10 mouse cellular contexts compared by ENCODE assay signal in genomic region chrX:159269072-159269471, GRCm38 (mm10). TPM values are rescaled to one million over a fixed set of nuclear protein-coding genes. Genes with fewer than 3 reads are reported as not detected.
A peak's percentile ranks its signal among the peaks of the same experiment; 100 is the strongest.
DNase-seq lines count a peak whose midpoint lies in the region; ATAC-seq and TF ChIP-seq lines count a peak whose summit lies in the region.
"Had no signal": no experiment of that assay in that cellular context is flagged by ENCODE, and none has a peak within 500 bp of the region (broad histone marks: within the 10 kb centered on the region; RNA-seq: fewer than 3 reads in every experiment).

No protein-coding gene starts in this region.

- no peak for TF ChIP-seq CTCF in liver, adult 2 months (IDR thresholded peaks at IDR 0.05; ENCODE audit: low read depth, low read length)

- H3K9ac ChIP-seq in liver, adult 2 months (ENCODE audit: low read depth, low read length) = no peak overlapping the region
- no peak overlapping the region for H3K9ac ChIP-seq in liver, embryonic 12.5 days
- H3K9ac ChIP-seq: heart, embryonic 13.5 days had no signal

- TF ChIP-seq POLR2A in liver, adult 2 months (IDR thresholded peaks at IDR 0.05; ENCODE audit: extremely low read depth, insufficient read depth, low read length) = no peak

- H3K9me3 ChIP-seq in liver, embryonic 12.5 days (replicated peaks) = no peaks in the 10 kb centered on the region
- H3K9me3 ChIP-seq: heart, embryonic 13.5 days; megakaryocyte, embryonic 14.5 days had no signal

- no peak overlapping the region for H3K4me2 ChIP-seq in liver, embryonic 12.5 days
- H3K4me2 ChIP-seq: heart, embryonic 13.5 days had no signal

- no peak for ATAC-seq in liver, embryonic 12.5 days
- ATAC-seq in megakaryocyte, adult 5-6 weeks (ENCODE audit: poor library complexity, severe bottlenecking) = peak; percentile 91

- intact Hi-C loops in heart, postnatal 36 days (cut with DNase I) = loop anchor here (2.0 to 10.0 kb wide), 2 partner anchors 226 to 294 kb away; no protein-coding TSS in a partner anchor

- no peak overlapping the region for H3K27ac ChIP-seq in liver, adult 2 months (replicated peaks; ENCODE audit: insufficient read depth, low read depth, low read length)
- H3K27ac ChIP-seq in liver, embryonic 12.5 days = no peak overlapping the region
- H3K27ac ChIP-seq: heart, embryonic 13.5 days had no signal

- no peak overlapping the region for H3K4me3 ChIP-seq in liver, adult 2 months (ENCODE audit: insufficient read depth, low read depth, low read length)
- no peak overlapping the region for H3K4me3 ChIP-seq in liver, embryonic 12.5 days
- H3K4me3 ChIP-seq: heart, embryonic 13.5 days; megakaryocyte, embryonic 14.5 days had no signal

- no peaks in the 10 kb centered on the region for H3K4me1 ChIP-seq in liver, adult 2 months (ENCODE audit: control insufficient read depth, insufficient read depth, low read length)
- H3K4me1 ChIP-seq in liver, embryonic 12.5 days = no peaks in the 10 kb centered on the region
- H3K4me1 ChIP-seq: heart, embryonic 13.5 days had no signal

- H3K36me3 ChIP-seq in liver, adult 2 months (ENCODE audit: control insufficient read depth, insufficient read depth, low read length) = no peaks in the 10 kb centered on the region
- no peaks in the 10 kb centered on the region for H3K36me3 ChIP-seq in liver, embryonic 12.5 days
- H3K36me3 ChIP-seq: heart, embryonic 13.5 days had no signal

- no peaks in the 10 kb centered on the region for H3K27me3 ChIP-seq in liver, adult 2 months (ENCODE audit: control insufficient read depth, insufficient read depth, low read length)
- no peaks in the 10 kb centered on the region for H3K27me3 ChIP-seq in liver, embryonic 12.5 days (replicated peaks)
- H3K27me3 ChIP-seq: heart, embryonic 13.5 days had no signal

- H3K79me2 ChIP-seq in liver, adult 2 months (ENCODE audit: control insufficient read depth, insufficient read depth, low read length) = no peaks in the 10 kb centered on the region

- peak; percentile 6 to 19 for DNase-seq in frontal cortex, postnatal 10 days (ENCODE audit: low spot score in 2 of 2)
- no peak for DNase-seq in frontal cortex, postnatal 25 days (ENCODE audit: low spot score in 2 of 2)
- DNase-seq in liver, adult 2 months (ENCODE audit: extremely low read depth, low read depth, low spot score) = peak; percentile 13
- DNase-seq in T-cell, adult 2 months (ENCODE audit: low spot score) = peak; percentile 58
- peak; percentile 37 to 39 for DNase-seq in heart, postnatal 36 days
- DNase-seq in ovary, postnatal 36 days (ENCODE audit: low spot score) = no peak

RNA-seq across cellular contexts. Expression of gene Rps6ka3, which starts 59.0 kb away (rescaled TPM):
- total RNA-seq in liver, adult 2 months (2014; rRNA removed) = 6.8 and 7.4 TPM in 2 replicates
- 1.8 and 3.0 TPM in 2 replicates for polyA plus RNA-seq in liver, adult 2 months (2012; rRNA removed)
- 1.8 and 2.3 TPM in 2 replicates for polyA plus RNA-seq in liver, embryonic 12.5 days (2016; fragmentation: Nextera tagmentation; extraction: Ambion mirVana)
- total RNA-seq in heart, postnatal 36 days (2021) = 10 to 100 TPM; 34.2 to 41.0 TPM
- 68.9 and 102 TPM in 2 replicates for total RNA-seq in megakaryocyte, adult 5-6 weeks (2015)
- 42.0 and 44.4 TPM in 2 replicates for total RNA-seq in megakaryocyte, adult 5-6 weeks (2017)

Comparison
In these comparisons a context has a peak if more than half of its experiments do, and no peak if none do; other contexts are left out.
1. DNase-seq: peak in frontal cortex, postnatal 10 days (2 of 2), liver, adult 2 months (single experiment), T-cell, adult 2 months (single experiment) and heart, postnatal 36 days (2 of 2); none in frontal cortex, postnatal 25 days (0 of 2) and ovary, postnatal 36 days (single experiment).